Mouse (Mus musculus): Measurements from ENCODE around the gene Nol6. TPM values are rescaled to one million over a fixed set of nuclear protein-coding genes. Genes with fewer than 3 reads are reported as not detected.
A peak's percentile ranks its signal among the peaks of the same experiment; 100 is the strongest.

The Nol6 gene
- polyA plus RNA-seq, 2 experiments: 8.5 to 9.5 TPM

DNA sequence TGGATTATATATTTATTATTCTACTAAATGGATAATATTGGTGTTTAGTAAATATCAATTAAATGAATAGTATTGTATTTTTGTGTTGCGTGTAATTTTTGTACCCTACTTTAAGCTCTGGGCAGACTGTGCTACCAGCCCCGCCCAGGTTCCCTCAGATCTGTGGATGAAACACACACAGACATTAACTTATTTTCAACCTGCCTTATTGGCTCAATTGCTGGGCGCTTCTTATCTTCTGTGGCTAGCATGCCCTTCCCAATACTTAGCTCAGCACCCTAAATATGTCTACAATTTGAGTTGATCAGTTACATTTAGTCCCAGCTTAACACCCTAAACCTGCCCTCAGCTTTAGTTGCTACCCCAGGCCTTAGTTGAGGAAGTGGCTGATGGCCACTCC is 37.0 kb upstream of the Nol6 start:
- Histone ChIP-seq H3K36me3 (replicated peaks; ENCODE audit: control insufficient read depth, insufficient read depth, low read depth) (no peaks in the 10 kb centered on the region), H3K27me3 (ENCODE audit: control insufficient read depth, insufficient read depth, low read length) (no peaks in the 10 kb centered on the region), H3K4me2 (ENCODE audit: low read depth) (no peak overlapping the region), H3K9ac (replicated peaks) (peak overlapping the region; percentile 18), H3K4me3 (ENCODE audit: insufficient read depth in 1 of 2, low read depth in 2 of 2, low read length in 2 of 2) (no peak overlapping the region), H3K9me3 (ENCODE audit: control insufficient read depth, low read length) (no peaks in the 10 kb centered on the region), H3K4me1 (replicated peaks; ENCODE audit: control insufficient read depth in 2 of 2, insufficient read depth in 2 of 2, low read length in 1 of 2) (peaks cover 25 to 28% of the 10 kb centered on the region in 2 experiments), H3K27ac (peak overlapping the region; percentile 41)
- no peak for TF ChIP-seq CTCF (IDR thresholded peaks at IDR 0.05; ENCODE audit: low read depth)
- TF ChIP-seq EP300 (IDR thresholded peaks at IDR 0.05; ENCODE audit: low read depth): no peak
- no peak for DNase-seq (ENCODE audit: low read depth in 3 of 3, low spot score in 3 of 3)
- 0 out of 2 replicates have a peak, but pooled peaks have one; percentile 42 for ATAC-seq (ENCODE audit: insufficient read depth)
- WGBS (ENCODE audit: insufficient replicate concordance): 55% methylated on average over 3 of the region's 3 CpGs

DNA sequence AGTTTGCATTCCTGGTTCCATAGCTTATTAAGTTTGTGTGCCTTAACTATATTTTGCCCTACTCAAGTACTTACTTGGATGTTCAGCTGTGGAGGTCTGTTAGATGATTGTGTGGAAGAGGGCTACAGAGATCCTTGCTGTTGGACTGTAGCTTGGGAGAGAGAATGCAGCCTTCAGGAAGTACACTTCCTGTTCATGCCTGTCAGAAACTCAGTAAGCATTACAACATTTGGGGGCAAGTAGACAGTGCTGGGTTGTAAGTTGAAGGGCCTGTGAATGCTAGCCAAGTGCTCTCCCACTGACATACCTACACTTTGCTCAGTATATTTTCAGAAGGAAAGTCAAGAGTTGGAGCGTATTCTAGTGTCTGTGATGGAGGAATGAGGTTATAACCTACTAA is 34.0 kb upstream of the Nol6 start:
- Histone ChIP-seq H3K4me2 (ENCODE audit: low read depth) (no peak overlapping the region), H3K4me3 (ENCODE audit: insufficient read depth in 1 of 2, low read depth in 2 of 2, low read length in 2 of 2) (no peak overlapping the region), H3K27me3 (ENCODE audit: control insufficient read depth, insufficient read depth, low read length) (no peaks in the 10 kb centered on the region), H3K9ac (replicated peaks) (no peak overlapping the region), H3K9me3 (ENCODE audit: control insufficient read depth, low read length) (no peaks in the 10 kb centered on the region), H3K27ac (no peak overlapping the region), H3K36me3 (replicated peaks; ENCODE audit: control insufficient read depth, insufficient read depth, low read depth) (no peaks in the 10 kb centered on the region; the same call in 1 of the 2 replicates), H3K4me1 (replicated peaks; ENCODE audit: control insufficient read depth in 2 of 2, insufficient read depth in 2 of 2, low read length in 1 of 2) (peaks cover 16 to 19% of the 10 kb centered on the region in 2 experiments)
- WGBS (ENCODE audit: insufficient replicate concordance): 93% methylated on average over 1 of the region's 1 CpGs
- DNase-seq (ENCODE audit: low read depth in 3 of 3, low spot score in 3 of 3) (no peak), ATAC-seq (ENCODE audit: insufficient read depth) (no peak)
- no peak for TF ChIP-seq EP300 (IDR thresholded peaks at IDR 0.05; ENCODE audit: low read depth)
- TF ChIP-seq CTCF (IDR thresholded peaks at IDR 0.05; ENCODE audit: low read depth): no peak

- no peaks in the 10 kb centered on the region for H3K9me3 ChIP-seq (ENCODE audit: control insufficient read depth, low read length)
- ATAC-seq (ENCODE audit: insufficient read depth): no peak
- TF ChIP-seq EP300 (IDR thresholded peaks at IDR 0.05; ENCODE audit: low read depth): no peak
- TF ChIP-seq CTCF (IDR thresholded peaks at IDR 0.05; ENCODE audit: low read depth): no peak
Observed at GRCm38 (mm10) chr4:41156961-41157360, 32.7 kb upstream of the Nol6 start.

GRCm38 (mm10) chr4:41153146-41153545 is 28.9 kb upstream of the Nol6 start:
- H3K27me3 ChIP-seq (ENCODE audit: control insufficient read depth, insufficient read depth, low read length): no peaks in the 10 kb centered on the region
- DNase-seq (ENCODE audit: low read depth in 3 of 3, low spot score in 3 of 3): no peak
- no peaks in the 10 kb centered on the region for H3K9me3 ChIP-seq (ENCODE audit: control insufficient read depth, low read length)
- H3K4me2 ChIP-seq (ENCODE audit: low read depth): no peak overlapping the region
- ATAC-seq (ENCODE audit: insufficient read depth): no peak
- H3K9ac ChIP-seq (replicated peaks): no peak overlapping the region
- TF ChIP-seq CTCF (IDR thresholded peaks at IDR 0.05; ENCODE audit: low read depth): no peak
- TF ChIP-seq EP300 (IDR thresholded peaks at IDR 0.05; ENCODE audit: low read depth): no peak
- 85% methylated on average over 3 of the region's 3 CpGs for WGBS (ENCODE audit: insufficient replicate concordance)
- peaks cover 6% of the 10 kb centered on the region in 2 experiments; a peak in 3 of 4 replicates for H3K4me1 ChIP-seq (replicated peaks; ENCODE audit: control insufficient read depth in 2 of 2, insufficient read depth in 2 of 2, low read length in 1 of 2)
- H3K27ac ChIP-seq: no peak overlapping the region
- no peaks in the 10 kb centered on the region; the same call in 1 of the 2 replicates for H3K36me3 ChIP-seq (replicated peaks; ENCODE audit: control insufficient read depth, insufficient read depth, low read depth)
- no peak overlapping the region for H3K4me3 ChIP-seq (ENCODE audit: insufficient read depth in 1 of 2, low read depth in 2 of 2, low read length in 2 of 2)

More at GRCm38 (mm10) chr4:41156961-41157360, 32.7 kb upstream of the Nol6 start:
- no peaks in the 10 kb centered on the region; the same call in 1 of the 2 replicates for H3K36me3 ChIP-seq (replicated peaks; ENCODE audit: control insufficient read depth, insufficient read depth, low read depth)
- H3K9ac ChIP-seq (replicated peaks): no peak overlapping the region
- no peak overlapping the region for H3K4me3 ChIP-seq (ENCODE audit: insufficient read depth in 1 of 2, low read depth in 2 of 2, low read length in 2 of 2)
- H3K27ac ChIP-seq: no peak overlapping the region
- H3K4me2 ChIP-seq (ENCODE audit: low read depth): no peak overlapping the region
- H3K27me3 ChIP-seq (ENCODE audit: control insufficient read depth, insufficient read depth, low read length): no peaks in the 10 kb centered on the region
- no peak for DNase-seq (ENCODE audit: low read depth in 3 of 3, low spot score in 3 of 3)
- peaks cover 16 to 19% of the 10 kb centered on the region in 2 experiments for H3K4me1 ChIP-seq (replicated peaks; ENCODE audit: control insufficient read depth in 2 of 2, insufficient read depth in 2 of 2, low read length in 1 of 2)
- 57% methylated on average over 9 of the region's 9 CpGs for WGBS (ENCODE audit: insufficient replicate concordance)

GRCm38 (mm10) chr4:41151186-41151585 is 26.9 kb upstream of the Nol6 start:
- H3K9ac ChIP-seq (replicated peaks): no peak overlapping the region
- no peaks in the 10 kb centered on the region for H3K27me3 ChIP-seq (ENCODE audit: control insufficient read depth, insufficient read depth, low read length)
- no peak for DNase-seq (ENCODE audit: low read depth in 3 of 3, low spot score in 3 of 3)
- TF ChIP-seq CTCF (IDR thresholded peaks at IDR 0.05; ENCODE audit: low read depth): no peak
- TF ChIP-seq EP300 (IDR thresholded peaks at IDR 0.05; ENCODE audit: low read depth): no peak
- 84% methylated on average over 7 of the region's 7 CpGs for WGBS (ENCODE audit: insufficient replicate concordance)
- H3K27ac ChIP-seq: no peak overlapping the region
- H3K36me3 ChIP-seq (replicated peaks; ENCODE audit: control insufficient read depth, insufficient read depth, low read depth): no peaks in the 10 kb centered on the region; the same call in 1 of the 2 replicates
- peaks cover 0 to under 1% of the 10 kb centered on the region in 2 experiments; a peak in 1 of 4 replicates for H3K4me1 ChIP-seq (replicated peaks; ENCODE audit: control insufficient read depth in 2 of 2, insufficient read depth in 2 of 2, low read length in 1 of 2)
- H3K4me2 ChIP-seq (ENCODE audit: low read depth): no peak overlapping the region
- no peaks in the 10 kb centered on the region for H3K9me3 ChIP-seq (ENCODE audit: control insufficient read depth, low read length)
- no peak for ATAC-seq (ENCODE audit: insufficient read depth)
- H3K4me3 ChIP-seq (ENCODE audit: insufficient read depth in 1 of 2, low read depth in 2 of 2, low read length in 2 of 2): no peak overlapping the region
